Mouse (Mus musculus) spleen, adult 2 months (tissue): ENCODE data around the gene Nfia. TPM values are rescaled to one million over a fixed set of nuclear protein-coding genes. Genes with fewer than 3 reads are reported as not detected.

Source experiments
- DNase-seq, 2 experiments: peaks; one replicate each; pipeline versions ENCODE4 v3.0.0 to v3.0.0-alpha.2; 2012 to 2021; ENCODE audit warnings: low spot score in 2 of 2, low read depth in 1 of 2
- H3K27ac ChIP-seq: fragments of 200-500 bp; 2 replicates; pipeline ENCODE4 v1.5.1; 2012; ENCODE audit warnings: low read length, inconsistent platforms; ENCODE audit not compliant: insufficient read depth
- H3K27me3 ChIP-seq: fragments of 200-500 bp; 2 replicates; pipeline ENCODE4 v1.6.1; 2012; ENCODE audit warnings: mild to moderate bottlenecking, moderate library complexity, low read length, inconsistent platforms; ENCODE audit not compliant: control insufficient read depth, insufficient read depth
- H3K36me3 ChIP-seq: fragments of 200-500 bp; 2 replicates; pipeline ENCODE4 v1.6.1; 2012; ENCODE audit warnings: mild to moderate bottlenecking, low read length, inconsistent platforms; ENCODE audit not compliant: control insufficient read depth, insufficient read depth
- H3K4me1 ChIP-seq: fragments of 200-500 bp; 2 replicates; pipeline ENCODE4 v1.6.1; 2011; ENCODE audit warnings: inconsistent platforms; ENCODE audit not compliant: control insufficient read depth, insufficient read depth, insufficient read length
- H3K4me3 ChIP-seq: fragments of 200-500 bp; 2 replicates; pipeline ENCODE4 v1.5.1; 2011; ENCODE audit warnings: mild to moderate bottlenecking, inconsistent platforms; ENCODE audit not compliant: insufficient read depth, insufficient read length; ENCODE audit errors: extremely low read depth
- CTCF ChIP-seq: fragments of 200-500 bp; IDR thresholded peaks from 2 replicates; pipeline ENCODE4 v1.5.1; 2011; ENCODE audit warnings: mild to moderate bottlenecking, inconsistent platforms; ENCODE audit not compliant: insufficient read depth, insufficient read length, insufficient replicate concordance; ENCODE audit errors: extremely low read depth
- POLR2A ChIP-seq: fragments of 200-500 bp; IDR thresholded peaks from 2 replicates; pipeline ENCODE4 v1.6.1; 2011; ENCODE audit warnings: low read depth, low read length, inconsistent platforms
- WGBS: fragments of 180-500 bp; shearing (Covaris S2); methylation state at CpG from one replicate; pipeline ENCODE4 v1.1.7; 2018; 5-methylcytosine and 5-hydroxymethylcytosine counted together
- polyA plus RNA-seq: library from polyadenylated mRNA; depleted of rRNA; stranded (reverse); fragments of >200 nt; gene quantifications from 2 replicates; pipeline ENCODE4 v1.2.3, GENCODE M21; 2012

Gene Nfia
- polyA plus RNA-seq, 1 experiment: 10.3 TPM

GRCm38 (mm10) chr4:97859431-97859830, 86.9 kb downstream of the Nfia start:
- no peak for DNase-seq
- no peaks in the 10 kb centered on the region for H3K4me1 ChIP-seq
- 69% methylated on average over 4 of the region's 4 CpGs for WGBS
- no peak for TF ChIP-seq POLR2A
- no peak for TF ChIP-seq CTCF
- H3K4me3 ChIP-seq: no peak overlapping the region
- H3K27ac ChIP-seq: no peak overlapping the region
- H3K36me3 ChIP-seq: no peaks in the 10 kb centered on the region
- no peaks in the 10 kb centered on the region for H3K27me3 ChIP-seq

GRCm38 (mm10) chr4:97860376-97860775, 87.8 kb downstream of the Nfia start:
- no peaks in the 10 kb centered on the region for H3K27me3 ChIP-seq
- WGBS: 81% methylated on average over 3 of the region's 3 CpGs
- no peaks in the 10 kb centered on the region for H3K36me3 ChIP-seq
- H3K4me1 ChIP-seq: no peaks in the 10 kb centered on the region
- no peak for DNase-seq
- H3K27ac ChIP-seq: no peak overlapping the region
- TF ChIP-seq POLR2A (no peak), CTCF (no peak)
- no peak overlapping the region for H3K4me3 ChIP-seq

GRCm38 (mm10) chr4:97860791-97861344, 88.3 kb downstream of the Nfia start:
- DNase-seq: no peak
- no peaks in the 10 kb centered on the region for H3K36me3 ChIP-seq
- H3K4me1 ChIP-seq: no peaks in the 10 kb centered on the region
- H3K27me3 ChIP-seq: no peaks in the 10 kb centered on the region
- H3K4me3 ChIP-seq: no peak overlapping the region
- WGBS: 88% methylated on average over 8 of the region's 8 CpGs
- TF ChIP-seq POLR2A (no peak), CTCF (no peak)
- no peak overlapping the region for H3K27ac ChIP-seq

DNA sequence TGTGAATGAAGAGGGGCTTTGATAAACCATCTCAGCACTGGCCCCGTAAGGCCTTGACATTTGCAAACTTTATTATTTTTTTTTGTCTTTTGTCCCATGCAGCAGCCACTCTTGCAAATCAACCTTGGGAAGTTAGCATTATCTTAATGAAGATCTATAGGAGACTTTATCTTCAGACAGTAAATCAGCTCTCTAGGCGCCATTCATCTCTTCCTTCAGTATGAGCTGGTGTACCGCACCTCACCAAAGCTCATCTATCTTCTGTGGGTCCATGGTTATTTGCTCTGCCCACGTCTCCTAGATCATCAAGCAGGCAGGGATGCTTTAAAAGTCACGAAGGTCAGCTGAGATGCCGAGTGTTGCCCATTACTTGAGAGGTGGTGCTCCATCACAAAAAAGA, 89.8 kb downstream of the Nfia start:
- H3K27ac ChIP-seq: no peak overlapping the region
- H3K4me3 ChIP-seq: no peak overlapping the region
- no peak for DNase-seq
- H3K36me3 ChIP-seq: no peaks in the 10 kb centered on the region
- H3K4me1 ChIP-seq: no peaks in the 10 kb centered on the region
- no peaks in the 10 kb centered on the region for H3K27me3 ChIP-seq
- 96% methylated on average over 6 of the region's 6 CpGs for WGBS
- TF ChIP-seq POLR2A (no peak), CTCF (no peak)

- 97% methylated on average over 2 of the region's 2 CpGs for WGBS
- Histone ChIP-seq H3K36me3 (no peaks in the 10 kb centered on the region), H3K27ac (no peak overlapping the region), H3K4me1 (no peaks in the 10 kb centered on the region), H3K4me3 (no peak overlapping the region), H3K27me3 (no peaks in the 10 kb centered on the region)
- TF ChIP-seq CTCF (no peak), POLR2A (no peak)
- no peak for DNase-seq
Measured at GRCm38 (mm10) chr4:97864276-97864675, 91.7 kb downstream of the Nfia start.

DNA sequence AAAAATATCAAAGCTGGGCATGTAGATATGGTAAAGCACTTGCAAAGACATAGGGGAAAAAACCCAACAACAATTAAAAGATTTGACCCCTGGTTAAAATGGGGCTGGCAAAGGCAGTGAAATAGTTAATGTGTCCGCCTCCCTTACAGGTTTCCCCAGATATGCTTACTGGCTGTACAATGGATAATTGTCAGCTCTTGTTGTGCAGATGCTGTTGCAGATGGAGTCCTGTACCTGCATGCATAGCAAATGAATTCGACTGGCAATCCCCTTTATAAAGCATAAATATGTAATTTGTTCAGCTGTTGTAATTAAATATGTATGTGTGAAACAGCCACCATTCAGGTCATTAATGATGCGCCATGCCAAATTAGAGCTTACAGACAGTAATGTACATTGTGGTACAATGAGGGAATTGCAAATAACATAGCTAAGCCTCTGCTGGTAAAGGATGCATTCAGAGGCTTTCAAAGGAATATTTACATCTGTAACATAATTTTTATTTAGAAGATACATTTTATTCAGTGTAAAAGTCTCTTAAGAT, 92.9 kb downstream of the Nfia start:
- DNase-seq: no peak
- Histone ChIP-seq H3K27ac (no peak overlapping the region), H3K4me1 (no peaks in the 10 kb centered on the region), H3K4me3 (no peak overlapping the region), H3K27me3 (no peaks in the 10 kb centered on the region), H3K36me3 (no peaks in the 10 kb centered on the region)
- TF ChIP-seq CTCF (no peak), POLR2A (no peak)
- WGBS: 92% methylated on average over 3 of the region's 3 CpGs

GRCm38 (mm10) chr4:97866463-97866862, 93.9 kb downstream of the Nfia start:
- Histone ChIP-seq H3K4me1 (no peaks in the 10 kb centered on the region), H3K27me3 (no peaks in the 10 kb centered on the region), H3K4me3 (no peak overlapping the region), H3K36me3 (no peaks in the 10 kb centered on the region), H3K27ac (no peak overlapping the region)
- TF ChIP-seq CTCF: no peak
- 85% methylated on average over 5 of the region's 5 CpGs for WGBS
- DNase-seq: no peak
